Mouse (Mus musculus): Measurements from ENCODE around the gene Gm45062. TPM values are rescaled to one million over a fixed set of nuclear protein-coding genes. Genes with fewer than 3 reads are reported as not detected.

Gene Gm45062
- polyA plus RNA-seq, 1 experiment from 2014 or later: 8.1 TPM

DNA sequence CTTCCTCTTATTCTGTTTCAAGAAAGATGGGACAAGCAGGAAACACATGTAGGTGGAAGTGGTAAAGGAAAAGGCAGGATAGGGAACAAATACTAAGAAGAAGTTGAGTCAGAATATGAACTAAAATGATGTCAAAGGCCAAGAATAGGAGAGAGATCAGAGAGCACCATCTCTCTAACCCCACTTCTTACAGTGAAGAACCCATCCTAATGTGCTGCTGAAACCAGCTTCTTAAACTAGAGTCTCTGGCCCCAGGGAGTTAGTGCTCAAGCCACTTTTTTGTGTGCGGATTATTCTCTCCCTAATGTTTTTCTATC, 160.9 kb downstream of the Gm45062 start:
- 75% methylated on average over 1 of the region's 1 CpGs for WGBS
- H3K9ac ChIP-seq: no peak overlapping the region
- no peaks in the 10 kb centered on the region for H3K27me3 ChIP-seq
- no peaks in the 10 kb centered on the region for H3K36me3 ChIP-seq
- no peak overlapping the region for H3K4me3 ChIP-seq (replicated peaks)
- no peak for ATAC-seq (ENCODE audit: insufficient number of reproducible peaks, low FRiP score, low TSS enrichment, low read depth)
- no peaks in the 10 kb centered on the region for H3K9me3 ChIP-seq (replicated peaks)
- no peaks in the 10 kb centered on the region for H3K4me1 ChIP-seq
- H3K27ac ChIP-seq (replicated peaks): no peak overlapping the region
- H3K4me2 ChIP-seq (replicated peaks): no peak overlapping the region

DNA sequence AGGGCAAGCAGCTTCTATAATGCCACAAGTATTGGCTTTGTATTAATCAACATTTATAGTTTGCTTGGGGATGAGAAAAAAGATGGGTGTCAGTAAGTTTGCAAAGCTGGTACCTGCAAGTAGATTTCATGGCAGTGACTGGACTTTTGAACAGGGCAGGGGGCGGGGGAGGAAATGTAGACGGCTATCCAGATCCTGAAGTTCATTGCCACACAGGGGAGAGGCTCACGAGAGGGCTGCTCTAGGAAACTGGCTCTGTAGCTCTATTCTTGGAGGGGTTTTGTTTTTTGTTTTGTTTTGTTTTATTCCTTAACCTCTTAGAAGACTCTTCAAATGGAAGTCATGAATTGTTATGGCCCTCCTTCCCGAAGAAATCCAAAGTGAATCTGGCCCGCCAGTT, 162.2 kb downstream of the Gm45062 start:
- Histone ChIP-seq H3K4me1 (no peaks in the 10 kb centered on the region), H3K4me2 (replicated peaks) (no peak overlapping the region), H3K9me3 (replicated peaks) (no peaks in the 10 kb centered on the region), H3K27me3 (no peaks in the 10 kb centered on the region), H3K36me3 (no peaks in the 10 kb centered on the region), H3K4me3 (replicated peaks) (no peak overlapping the region), H3K27ac (replicated peaks) (no peak overlapping the region), H3K9ac (no peak overlapping the region)
- no peak for ATAC-seq (ENCODE audit: insufficient number of reproducible peaks, low FRiP score, low TSS enrichment, low read depth)
- 79% methylated on average over 5 of the region's 5 CpGs for WGBS

DNA sequence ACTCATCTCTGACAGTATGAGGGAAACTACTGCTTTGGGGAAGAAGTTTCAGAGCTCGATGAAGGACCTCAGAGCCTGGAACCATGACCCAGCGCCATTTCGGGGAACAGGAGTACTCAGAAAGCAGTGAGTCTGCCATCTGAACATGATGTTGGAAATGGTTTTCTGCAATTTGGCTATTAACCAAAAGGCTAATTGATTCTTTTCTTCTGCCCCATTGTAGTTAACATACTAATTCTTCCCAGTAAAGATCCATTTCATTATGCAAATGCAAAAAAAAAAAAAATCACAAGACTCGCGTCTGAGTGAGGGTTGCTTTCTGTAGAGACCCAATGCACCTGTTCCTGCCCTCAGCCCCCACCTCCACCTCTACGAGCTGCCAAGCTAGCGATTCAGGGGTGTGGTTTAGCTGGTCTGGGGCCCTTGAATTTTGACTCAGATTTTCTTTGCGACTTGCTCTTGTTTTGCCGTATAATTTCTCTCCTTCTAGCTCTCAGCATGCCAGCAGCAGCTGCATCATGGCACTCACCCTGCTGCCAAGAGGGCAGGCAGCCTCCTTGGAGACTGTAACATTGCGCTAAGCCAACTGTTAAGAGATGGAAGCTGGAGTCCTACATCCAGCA, 162.8 kb downstream of the Gm45062 start:
- Histone ChIP-seq H3K9me3 (replicated peaks) (no peaks in the 10 kb centered on the region), H3K36me3 (no peaks in the 10 kb centered on the region), H3K9ac (no peak overlapping the region), H3K4me1 (no peaks in the 10 kb centered on the region), H3K4me2 (replicated peaks) (no peak overlapping the region), H3K4me3 (replicated peaks) (no peak overlapping the region), H3K27ac (replicated peaks) (no peak overlapping the region), H3K27me3 (no peaks in the 10 kb centered on the region)
- ATAC-seq (ENCODE audit: insufficient number of reproducible peaks, low FRiP score, low TSS enrichment, low read depth): no peak
- WGBS: 71% methylated on average over 10 of the region's 10 CpGs

DNA sequence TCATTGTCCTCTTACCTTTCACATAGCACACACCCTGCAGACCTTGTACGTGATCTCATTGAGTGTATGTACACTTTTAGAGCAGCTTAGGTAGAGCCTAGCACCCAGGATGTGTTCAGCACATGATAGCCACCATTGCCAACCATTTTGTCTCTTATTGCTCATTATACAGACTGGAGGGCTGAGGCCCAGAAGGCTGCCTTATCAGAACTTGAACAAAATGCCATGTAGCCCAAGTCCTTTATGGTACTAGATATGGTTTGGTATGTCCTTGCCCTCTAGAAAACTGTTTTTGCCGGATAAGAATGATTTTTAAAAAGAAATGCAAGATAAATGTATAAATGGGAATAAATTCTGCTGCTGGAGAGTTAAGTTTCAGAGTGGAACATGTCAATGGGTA, 163.9 kb downstream of the Gm45062 start:
- no peaks in the 10 kb centered on the region for H3K9me3 ChIP-seq (replicated peaks)
- H3K4me1 ChIP-seq: no peaks in the 10 kb centered on the region
- no peak overlapping the region for H3K4me2 ChIP-seq (replicated peaks)
- no peaks in the 10 kb centered on the region for H3K36me3 ChIP-seq
- H3K27ac ChIP-seq (replicated peaks): no peak overlapping the region; the same call in 1 of the 2 replicates
- H3K4me3 ChIP-seq (replicated peaks): no peak overlapping the region
- H3K27me3 ChIP-seq: no peaks in the 10 kb centered on the region
- ATAC-seq (ENCODE audit: insufficient number of reproducible peaks, low FRiP score, low TSS enrichment, low read depth): no peak
- 88% methylated on average over 2 of the region's 2 CpGs for WGBS
- H3K9ac ChIP-seq: no peak overlapping the region

DNA sequence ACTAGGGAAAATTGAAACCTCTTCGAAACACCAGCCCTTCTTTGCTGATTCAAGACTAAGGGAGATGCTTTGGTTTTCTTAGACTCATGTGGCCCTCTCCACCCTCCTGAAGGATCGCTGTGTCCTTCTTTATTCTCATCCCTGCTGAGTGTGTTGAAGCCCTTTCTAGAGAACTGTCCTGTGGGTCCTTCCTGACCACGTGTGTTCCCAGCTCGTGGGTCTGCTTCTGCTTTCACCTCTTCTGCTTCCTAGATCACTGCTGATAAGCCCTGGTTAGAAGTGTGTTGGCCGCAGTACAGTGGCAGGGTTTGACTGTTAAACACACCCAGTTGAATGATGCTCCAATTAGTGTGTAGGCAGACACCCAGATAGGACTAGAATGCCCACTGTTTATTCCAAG, 168.4 kb downstream of the Gm45062 start:
- no peak overlapping the region for H3K4me3 ChIP-seq (replicated peaks)
- H3K36me3 ChIP-seq: no peaks in the 10 kb centered on the region
- H3K4me2 ChIP-seq (replicated peaks): no peak overlapping the region
- ATAC-seq (ENCODE audit: insufficient number of reproducible peaks, low FRiP score, low TSS enrichment, low read depth): no peak
- 66% methylated on average over 5 of the region's 5 CpGs for WGBS
- no peaks in the 10 kb centered on the region for H3K4me1 ChIP-seq
- H3K27ac ChIP-seq (replicated peaks): no peak overlapping the region
- H3K9ac ChIP-seq: no peak overlapping the region
- H3K27me3 ChIP-seq: no peaks in the 10 kb centered on the region
- no peaks in the 10 kb centered on the region for H3K9me3 ChIP-seq (replicated peaks)

DNA sequence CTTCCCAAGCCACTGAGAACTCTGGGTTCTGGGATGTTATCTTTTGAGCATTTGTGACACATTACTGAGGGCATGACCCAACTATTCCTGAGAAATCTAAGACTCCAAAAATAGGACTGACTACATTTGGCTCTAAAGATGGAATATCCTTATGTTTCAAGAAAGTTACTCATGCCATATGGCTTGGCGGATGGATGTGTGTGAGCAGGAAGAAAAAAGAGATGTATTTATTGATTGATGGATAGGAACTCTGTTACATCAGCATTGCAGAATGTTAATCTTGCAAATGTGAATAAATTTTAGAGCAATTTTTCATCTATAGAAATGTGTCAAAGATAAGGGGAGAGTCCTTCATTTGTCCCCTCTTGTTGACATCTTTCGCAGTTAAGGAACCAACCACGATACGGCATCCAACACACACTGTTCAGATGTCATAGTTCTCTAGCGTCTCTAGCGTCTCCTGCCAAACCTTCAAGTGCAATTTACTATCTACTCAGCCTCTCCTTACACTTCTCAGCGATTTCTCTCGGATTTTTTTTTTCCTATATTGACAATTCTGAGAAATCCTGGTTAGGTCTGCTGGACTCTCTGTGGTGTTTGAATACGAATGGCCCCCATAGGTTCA, 171.5 kb downstream of the Gm45062 start:
- Histone ChIP-seq H3K36me3 (no peaks in the 10 kb centered on the region), H3K9ac (no peak overlapping the region), H3K4me1 (no peaks in the 10 kb centered on the region), H3K27me3 (no peaks in the 10 kb centered on the region), H3K27ac (replicated peaks) (no peak overlapping the region), H3K4me3 (replicated peaks) (no peak overlapping the region), H3K4me2 (replicated peaks) (no peak overlapping the region), H3K9me3 (replicated peaks) (no peaks in the 10 kb centered on the region)
- ATAC-seq (ENCODE audit: insufficient number of reproducible peaks, low FRiP score, low TSS enrichment, low read depth): no peak
- WGBS: 92% methylated on average over 9 of the region's 9 CpGs

DNA sequence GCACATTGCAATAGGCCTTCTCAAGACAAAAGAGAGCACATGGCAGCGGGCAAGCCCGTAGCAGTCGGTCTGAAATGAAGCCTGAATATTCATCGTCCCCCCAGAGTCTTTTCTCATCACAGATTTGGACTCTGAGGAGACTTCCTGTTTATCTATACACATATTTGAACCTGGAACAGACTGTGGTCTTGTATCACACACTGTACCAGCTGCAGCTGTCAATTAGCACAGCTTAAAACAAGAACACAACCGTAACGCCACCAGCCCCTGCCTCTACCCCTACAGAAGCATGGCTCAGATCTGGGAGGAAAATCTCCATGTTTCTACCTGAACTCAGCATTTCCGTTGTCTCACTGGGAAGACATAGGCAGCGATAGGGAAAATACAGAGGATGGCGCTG, 173.9 kb downstream of the Gm45062 start:
- ATAC-seq (ENCODE audit: insufficient number of reproducible peaks, low FRiP score, low TSS enrichment, low read depth): no peak
- no peaks in the 10 kb centered on the region for H3K4me1 ChIP-seq
- H3K9ac ChIP-seq: no peak overlapping the region
- 74% methylated on average over 9 of the region's 9 CpGs for WGBS
- no peak overlapping the region for H3K4me3 ChIP-seq (replicated peaks)
- no peaks in the 10 kb centered on the region for H3K9me3 ChIP-seq (replicated peaks)
- H3K27me3 ChIP-seq: no peaks in the 10 kb centered on the region
- no peak overlapping the region for H3K4me2 ChIP-seq (replicated peaks)
- H3K36me3 ChIP-seq: no peaks in the 10 kb centered on the region
- H3K27ac ChIP-seq (replicated peaks): no peak overlapping the region

DNA sequence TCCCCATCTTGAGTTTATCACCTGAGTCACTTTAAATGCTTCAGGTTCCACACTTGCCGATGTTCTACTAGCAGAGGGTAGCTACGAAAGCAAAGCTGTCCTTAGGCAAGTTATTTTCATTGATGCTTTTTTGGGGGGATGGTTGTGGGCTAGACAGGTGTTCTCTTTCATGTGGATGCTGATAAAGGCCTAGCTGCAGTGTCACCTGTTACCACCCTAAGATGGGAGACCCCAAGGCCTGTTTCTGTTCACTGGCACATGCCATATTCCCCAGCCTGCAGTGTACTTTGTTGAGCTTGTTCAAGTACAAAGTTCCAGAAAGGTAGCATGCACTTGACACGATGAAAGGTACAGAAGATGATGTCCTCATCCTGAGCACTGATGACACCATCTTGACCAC, 178.7 kb downstream of the Gm45062 start:
- no peaks in the 10 kb centered on the region for H3K36me3 ChIP-seq
- no peak overlapping the region for H3K4me3 ChIP-seq (replicated peaks)
- no peak for ATAC-seq (ENCODE audit: insufficient number of reproducible peaks, low FRiP score, low TSS enrichment, low read depth)
- no peaks in the 10 kb centered on the region for H3K27me3 ChIP-seq
- H3K4me1 ChIP-seq: no peaks in the 10 kb centered on the region
- H3K4me2 ChIP-seq (replicated peaks): no peak overlapping the region
- no peaks in the 10 kb centered on the region for H3K9me3 ChIP-seq (replicated peaks)
- WGBS: 85% methylated on average over 3 of the region's 3 CpGs
- no peak overlapping the region for H3K9ac ChIP-seq
- H3K27ac ChIP-seq (replicated peaks): no peak overlapping the region

DNA sequence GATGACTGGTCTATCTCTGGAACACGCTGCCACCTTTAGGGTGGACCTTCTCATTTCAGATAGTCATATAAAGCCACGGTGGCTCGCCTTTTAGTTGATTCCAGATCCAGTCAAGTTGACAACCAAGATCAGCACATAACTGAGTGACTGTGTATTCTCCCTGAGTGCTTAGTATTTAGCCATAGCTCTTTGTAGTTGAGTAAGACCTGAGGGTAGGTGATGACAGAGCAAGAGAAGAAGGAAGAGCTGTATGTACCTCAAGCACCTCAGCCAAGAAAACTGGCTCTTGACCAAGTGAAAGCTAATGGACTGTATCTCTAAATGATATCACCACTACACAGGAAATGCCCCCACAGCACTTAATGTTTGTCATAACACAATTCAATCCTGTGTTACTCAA, 182.6 kb downstream of the Gm45062 start:
- no peaks in the 10 kb centered on the region for H3K4me1 ChIP-seq
- WGBS: 86% methylated on average over 3 of the region's 3 CpGs
- no peaks in the 10 kb centered on the region for H3K27me3 ChIP-seq
- H3K4me3 ChIP-seq (replicated peaks): no peak overlapping the region
- no peaks in the 10 kb centered on the region for H3K36me3 ChIP-seq
- no peak overlapping the region for H3K4me2 ChIP-seq (replicated peaks)
- H3K9ac ChIP-seq: no peak overlapping the region
- no peaks in the 10 kb centered on the region for H3K9me3 ChIP-seq (replicated peaks)
- ATAC-seq (ENCODE audit: insufficient number of reproducible peaks, low FRiP score, low TSS enrichment, low read depth): no peak
- H3K27ac ChIP-seq (replicated peaks): no peak overlapping the region

DNA sequence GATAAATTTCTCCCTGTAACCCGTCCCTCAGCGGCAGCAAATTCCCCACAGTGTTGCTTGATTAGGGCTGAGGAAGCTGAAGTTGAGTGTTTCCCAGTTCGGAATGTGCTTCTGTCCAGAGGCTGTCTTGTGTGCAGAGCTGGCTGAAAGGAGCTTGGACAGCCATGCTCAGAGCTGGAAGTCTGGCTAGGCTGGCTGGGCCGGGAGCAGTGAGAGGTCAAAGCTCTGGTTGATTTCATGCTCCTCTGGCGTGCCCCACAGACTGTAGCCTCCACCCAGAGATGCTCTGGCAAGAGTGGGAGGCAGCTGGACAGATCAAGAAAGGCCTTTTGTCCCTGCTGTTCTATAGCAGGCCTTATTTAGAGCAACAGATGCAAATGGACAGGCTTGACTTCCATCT, 187.5 kb downstream of the Gm45062 start:
- Histone ChIP-seq H3K27me3 (no peaks in the 10 kb centered on the region), H3K36me3 (no peaks in the 10 kb centered on the region), H3K4me3 (replicated peaks) (no peak overlapping the region), H3K4me2 (replicated peaks) (no peak overlapping the region), H3K27ac (replicated peaks) (no peak overlapping the region), H3K9me3 (replicated peaks) (no peaks in the 10 kb centered on the region), H3K4me1 (no peaks in the 10 kb centered on the region), H3K9ac (no peak overlapping the region)
- peak; percentile 63; the same call in 1 of the 2 replicates for ATAC-seq (ENCODE audit: insufficient number of reproducible peaks, low FRiP score, low TSS enrichment, low read depth)
- 48% methylated on average over 5 of the region's 5 CpGs for WGBS

DNA sequence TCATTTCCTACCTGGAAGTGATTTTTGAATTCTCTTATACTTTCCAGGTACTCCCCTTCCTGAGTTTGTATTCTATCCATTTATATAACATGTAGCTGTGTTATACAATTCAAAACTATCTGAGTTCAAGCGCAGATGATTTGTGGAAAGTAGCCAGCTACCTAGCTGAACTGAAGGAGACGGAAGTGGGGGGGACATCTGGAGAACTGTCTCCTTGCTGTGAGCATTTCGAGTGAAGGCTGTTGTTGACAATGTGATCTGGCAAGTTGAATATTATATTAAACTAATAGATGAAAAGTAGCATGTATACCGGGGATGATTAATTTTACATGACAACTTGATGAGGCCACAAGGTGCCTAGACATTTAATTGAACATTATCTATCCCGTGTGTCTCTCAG, 196.3 kb downstream of the Gm45062 start:
- Histone ChIP-seq H3K4me2 (replicated peaks) (no peak overlapping the region), H3K9ac (no peak overlapping the region), H3K27ac (replicated peaks) (no peak overlapping the region), H3K9me3 (replicated peaks) (no peaks in the 10 kb centered on the region), H3K4me3 (replicated peaks) (no peak overlapping the region), H3K27me3 (no peaks in the 10 kb centered on the region), H3K4me1 (no peaks in the 10 kb centered on the region), H3K36me3 (no peaks in the 10 kb centered on the region)
- no peak for ATAC-seq (ENCODE audit: insufficient number of reproducible peaks, low FRiP score, low TSS enrichment, low read depth)
- WGBS: 76% methylated on average over 5 of the region's 5 CpGs

DNA sequence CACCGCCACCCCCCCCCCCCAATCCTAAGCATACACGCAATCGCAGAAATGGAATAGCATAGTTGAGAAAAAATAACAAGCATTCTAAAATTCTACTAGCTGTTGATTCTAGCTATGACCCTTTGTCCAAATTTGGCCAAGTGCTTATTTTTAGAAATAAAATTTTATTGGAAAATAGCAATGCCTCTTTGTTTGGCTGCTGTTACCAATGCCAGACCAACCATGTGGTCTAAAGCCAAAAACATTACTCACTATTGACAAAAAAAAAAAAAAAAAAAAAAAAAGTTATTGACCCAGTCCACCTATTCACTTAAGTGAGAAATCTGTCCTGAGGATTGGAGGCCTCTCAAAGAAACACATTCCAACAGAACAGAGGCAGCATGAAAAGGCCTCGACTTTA, 199.3 kb downstream of the Gm45062 start:
- Histone ChIP-seq H3K9ac (no peak overlapping the region), H3K4me2 (replicated peaks) (no peak overlapping the region), H3K4me3 (replicated peaks) (no peak overlapping the region), H3K4me1 (no peaks in the 10 kb centered on the region), H3K27me3 (no peaks in the 10 kb centered on the region), H3K27ac (replicated peaks) (no peak overlapping the region), H3K36me3 (no peaks in the 10 kb centered on the region), H3K9me3 (replicated peaks) (no peaks in the 10 kb centered on the region)
- ATAC-seq (ENCODE audit: insufficient number of reproducible peaks, low FRiP score, low TSS enrichment, low read depth): no peak
- 88% methylated on average over 4 of the region's 4 CpGs for WGBS

Measured in embryonic facial prominence, embryonic 15.5 days (tissue).